8 mouse cellular contexts compared by ENCODE assay signal in genomic region chr11:93097941-93098828, GRCm38 (mm10). TPM values are rescaled to one million over a fixed set of nuclear protein-coding genes. Genes with fewer than 3 reads are reported as not detected.
A peak's percentile ranks its signal among the peaks of the same experiment; 100 is the strongest.
DNase-seq lines count a peak whose midpoint lies in the region; ATAC-seq and TF ChIP-seq lines count a peak whose summit lies in the region.

TSS of gene Car10 (plus strand) at chr11:93098028.

- TF ChIP-seq CTCF in forebrain, postnatal 0 days (IDR thresholded peaks at IDR 0.05; ENCODE audit: low read depth) = no peak

- no peak for DNase-seq in heart, postnatal 10 days
- peak; percentile 72 to 82 for DNase-seq in cerebellum, adult 18-20 months
- peak; percentile 40 for DNase-seq in forebrain, postnatal 0 days
- DNase-seq in left cerebral cortex, postnatal 14 days (ENCODE audit: low spot score in 2 of 2) = peak in 1 of 2 experiments; percentile 48
- DNase-seq in retina, postnatal 1 day = peak; percentile 61
- DNase-seq in B cell, adult 2 months = no peak
- DNase-seq in urinary bladder, postnatal 36 days (ENCODE audit: low spot score in 2 of 2) = no peak

- peak within 1 kb of the TSS; percentile 39 for H3K4me3 ChIP-seq in heart, embryonic 15.5 days
- peak within 1 kb of the TSS; percentile 57 for H3K4me3 ChIP-seq in forebrain, postnatal 0 days (ENCODE audit: low read depth, low read length)

- H3K27me3 ChIP-seq in heart, embryonic 15.5 days = peaks cover 67% of the 10 kb centered on the region
- H3K27me3 ChIP-seq in forebrain, postnatal 0 days (ENCODE audit: insufficient read depth, low read length) = peaks cover 31% of the 10 kb centered on the region

- no peak within 1 kb of the TSS for H3K27ac ChIP-seq in heart, embryonic 15.5 days
- no peak within 1 kb of the TSS for H3K27ac ChIP-seq in forebrain, postnatal 0 days (ENCODE audit: low read depth, low read length)

- H3K9me3 ChIP-seq in heart, embryonic 15.5 days (replicated peaks) = no peaks in the 10 kb centered on the region
- no peaks in the 10 kb centered on the region for H3K9me3 ChIP-seq in forebrain, postnatal 0 days (ENCODE audit: low read length)

- peak within 1 kb of the TSS; percentile 63 for H3K4me2 ChIP-seq in heart, embryonic 15.5 days
- peak within 1 kb of the TSS; percentile 96 for H3K4me2 ChIP-seq in forebrain, postnatal 0 days (ENCODE audit: low read depth)

- no peaks in the 10 kb centered on the region for H3K36me3 ChIP-seq in heart, embryonic 15.5 days
- no peaks in the 10 kb centered on the region for H3K36me3 ChIP-seq in forebrain, postnatal 0 days (ENCODE audit: insufficient read depth)

- peaks cover 14% of the 10 kb centered on the region for H3K4me1 ChIP-seq in heart, embryonic 15.5 days (replicated peaks)
- peaks cover 5% of the 10 kb centered on the region for H3K4me1 ChIP-seq in forebrain, postnatal 0 days (ENCODE audit: insufficient read depth)

- under 1% methylated on average over 47 of the region's 48 CpGs for WGBS in heart, embryonic 15.5 days
- 2% methylated on average over 47 of the region's 48 CpGs for WGBS in forebrain, postnatal 0 days

- 0 out of 2 replicates have a peak, but pooled peaks have one; percentile 53 for ATAC-seq in heart, embryonic 15.5 days (replicated peaks; ENCODE audit: insufficient number of reproducible peaks, insufficient read depth, low FRiP score, low read depth)
- peak; percentile 51 for ATAC-seq in forebrain, postnatal 0 days

- no peak within 1 kb of the TSS for H3K9ac ChIP-seq in heart, embryonic 15.5 days
- peak within 1 kb of the TSS; percentile 57 for H3K9ac ChIP-seq in forebrain, postnatal 0 days

- intact Hi-C loops in heart, postnatal 10 days (cut with DNase I) = no loop called here
- intact Hi-C loops in left cerebral cortex, postnatal 14 days (cut with DNase I) = loop anchor here (5.0 kb wide), 1 partner anchor 759 kb away; no protein-coding TSS in a partner anchor

RNA-seq across cellular contexts. Expression of gene Car10, which starts in this region (rescaled TPM):
- polyA plus RNA-seq in heart, embryonic 15.5 days (2015; fragmentation: Nextera tagmentation; extraction: Ambion mirVana) = 0.06 and 0.18 TPM in 2 replicates
- not detected for total RNA-seq in heart, postnatal 10 days (2021)
- 19.0 and 34.6 TPM in 2 replicates for total RNA-seq in forebrain, postnatal 0 days (2014; rRNA removed)
- 12.5 and 25.6 TPM in 2 replicates for polyA plus RNA-seq in forebrain, postnatal 0 days (2015; fragmentation: Nextera tagmentation; extraction: Ambion mirVana)
- 100 to 1,000 TPM; 111 to 126 TPM for total RNA-seq in left cerebral cortex, postnatal 14 days (2021)

Comparison
In these comparisons a context has a peak if more than half of its experiments do, and no peak if none do; other contexts are left out.
1. RNA of gene Car10 (total RNA-seq): 111 to 126 TPM in left cerebral cortex, postnatal 14 days and 19.0 to 34.6 TPM in forebrain, postnatal 0 days; not detected in heart, postnatal 10 days; every median in the first group is over 10 times any median in the second.
2. RNA of gene Car10 (polyA plus RNA-seq): 12.5 to 25.6 TPM in forebrain, postnatal 0 days; 0.06 to 0.18 TPM in heart, embryonic 15.5 days; every median in the first group is over 10 times any median in the second.
3. Peak in ATAC-seq, H3K4me3 ChIP-seq and H3K4me2 ChIP-seq in heart, embryonic 15.5 days; RNA of the gene not detected or under 1 TPM.
4. DNase-seq: peak in cerebellum, adult 18-20 months (2 of 2), forebrain, postnatal 0 days (single experiment) and retina, postnatal 1 day (single experiment); none in heart, postnatal 10 days (0 of 2), B cell, adult 2 months (0 of 2) and urinary bladder, postnatal 36 days (0 of 2).